Mouse (Mus musculus): Measurements from ENCODE around the gene Pdzk1.

Gene Pdzk1

DNA sequence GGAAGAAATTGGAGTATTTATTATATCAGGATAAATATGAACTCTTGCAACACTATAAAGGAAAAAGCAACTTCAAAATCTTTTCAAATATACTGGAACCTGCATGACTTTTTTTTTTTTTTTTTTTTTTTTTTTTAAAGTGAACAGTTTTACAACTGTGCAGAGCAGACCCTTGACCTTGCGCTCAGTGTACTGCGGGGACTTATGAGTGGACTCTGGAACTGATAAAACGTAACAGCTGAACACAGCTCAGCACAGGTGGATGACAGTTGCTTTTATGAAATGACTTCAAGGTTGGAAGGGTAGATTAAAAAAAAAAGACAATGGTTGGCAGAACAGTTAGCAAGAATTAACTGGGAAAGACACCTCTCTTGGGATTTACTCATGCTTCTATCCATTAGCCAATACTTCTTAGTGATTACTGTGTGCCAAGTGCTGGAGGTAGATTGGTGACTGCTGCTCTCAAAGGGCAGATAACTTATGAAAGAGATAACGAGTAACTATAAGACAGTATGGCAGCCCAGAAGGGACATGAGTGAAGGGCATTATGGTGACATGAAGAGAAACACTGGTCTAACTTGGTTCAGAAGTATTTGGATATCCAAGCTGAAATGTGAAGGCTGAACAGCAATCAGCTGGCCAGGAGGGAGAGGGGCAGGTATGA lies 73.4 kb downstream of the Pdzk1 start:
- DNase-seq = no peak

DNA sequence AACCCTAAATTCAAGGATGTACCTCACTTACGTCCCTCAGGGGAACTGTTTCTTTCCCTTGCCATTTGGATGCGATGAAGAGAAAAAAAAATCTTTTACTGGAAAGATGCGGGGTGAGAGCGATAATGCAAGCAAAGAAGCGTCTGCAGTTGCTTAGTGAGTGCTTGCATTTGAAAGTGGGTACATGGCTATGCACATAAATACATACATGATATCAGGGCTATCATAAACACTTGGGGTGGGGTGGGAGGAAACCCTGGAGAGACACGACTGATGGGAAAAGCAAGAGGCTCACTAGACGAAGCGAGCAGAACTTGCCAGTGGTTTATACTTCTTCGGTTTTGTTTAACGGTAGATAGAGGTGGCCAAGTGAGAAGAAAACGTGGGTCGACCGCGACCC lies 75.3 kb downstream of the Pdzk1 start, which contains the start of gene Gja5:
TSS of gene Gja5 (plus strand) at position 301 of the 400 bp plus-strand sequence.
- no peak for DNase-seq

DNA sequence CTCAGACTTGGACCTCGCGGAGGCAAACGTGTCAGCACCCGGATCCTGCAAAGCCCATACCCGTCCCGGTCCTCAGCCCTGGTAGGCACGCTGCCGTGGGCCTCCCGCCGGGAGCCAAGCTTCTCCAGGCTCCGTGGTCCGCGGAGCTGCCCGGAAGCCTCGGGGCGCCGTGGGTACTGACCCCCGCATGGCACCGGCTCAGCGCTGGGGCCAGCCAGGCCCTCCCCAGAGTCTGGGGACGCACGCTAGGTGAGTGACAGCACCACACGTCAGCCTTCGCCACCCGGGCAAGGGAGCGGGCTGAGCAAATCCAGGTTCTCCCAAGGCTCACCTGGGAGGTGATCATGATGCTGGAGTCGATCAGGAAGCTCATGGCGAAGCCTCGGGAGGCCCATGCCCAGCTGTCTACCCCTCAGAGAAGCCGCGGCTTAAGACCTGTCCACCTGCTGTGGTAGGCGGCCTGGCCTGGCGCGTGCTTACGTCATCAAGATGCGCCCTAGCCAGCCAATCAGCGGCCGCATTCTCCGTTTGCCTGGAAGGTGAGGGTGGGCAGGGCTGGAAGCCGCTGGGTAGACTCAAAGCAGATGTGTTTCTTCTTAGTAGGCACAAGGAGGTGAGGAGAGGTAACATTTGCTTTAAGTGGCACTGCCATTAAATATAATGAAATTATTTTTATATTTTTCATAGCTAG lies 75.9 kb downstream of the Pdzk1 start, which contains the start of gene Gpr89:
TSS of gene Gpr89 (minus strand) at position 496 of the 691 bp plus-strand sequence.
- peak; percentile 95 for DNase-seq

DNA sequence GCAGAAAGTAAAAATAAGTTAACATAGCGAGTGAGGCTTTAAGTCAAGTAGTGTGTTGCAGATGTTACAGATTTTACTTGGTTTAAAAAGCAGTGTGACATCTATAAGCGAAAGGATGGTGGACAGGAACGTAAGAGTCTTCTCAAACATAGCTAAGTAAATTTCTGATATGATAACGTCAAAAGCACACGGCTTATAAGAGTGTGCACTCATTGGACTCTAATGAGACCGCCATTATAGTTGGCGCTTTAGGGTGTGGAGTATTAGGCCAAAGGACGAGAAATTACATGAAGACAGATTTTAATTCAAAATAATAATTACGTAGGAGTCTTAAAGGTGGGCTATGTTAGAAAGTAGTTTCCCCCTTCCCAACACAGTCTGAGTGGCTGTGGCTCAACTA lies 76.5 kb downstream of the Pdzk1 start:
- no peak for DNase-seq

All from retina, postnatal 1 day (tissue).